Mouse (Mus musculus): ENCODE measurements around the gene Olfr1369-ps1.

- TF ChIP-seq CHD2 (IDR thresholded peaks at IDR 0.05; ENCODE audit: low read depth, low read length) (no peak), ZNF384 (IDR thresholded peaks at IDR 0.05; ENCODE audit: low read depth, low read length) (no peak)
Observed at GRCm38 (mm10) chr13:21155888-21156287, 44.6 kb downstream of the Olfr1369-ps1 start.

Measured in ES-E14 (cell line).